Mouse (Mus musculus) thymus, adult 2 months (tissue): ENCODE measurements around the gene Gna13.

ENCODE experiments used
- CTCF ChIP-seq: fragments of 200-500 bp; IDR thresholded peaks from 2 replicates; pipeline ENCODE4 v1.5.1; 2012; ENCODE audit warnings: mild to moderate bottlenecking, control low read depth, low read length, moderate library complexity, borderline replicate concordance; ENCODE audit not compliant: control insufficient read depth, poor library complexity, insufficient read depth; ENCODE audit errors: extremely low read depth
- POLR2A ChIP-seq: fragments of 200-500 bp; IDR thresholded peaks from 2 replicates; pipeline ENCODE4 v1.6.1; 2012; ENCODE audit warnings: mild to moderate bottlenecking, low read length, control low read depth, moderate library complexity; ENCODE audit not compliant: control insufficient read depth, poor library complexity, insufficient read depth; ENCODE audit errors: extremely low read depth

GRCm38 (mm10) chr11:109421205-109421604, 58.6 kb downstream of the Gna13 start:
- TF ChIP-seq CTCF (no peak), POLR2A (no peak)
